ENCODE assay signal across 8 mouse cellular contexts in genomic region chr17:53402689-53403306, GRCm38 (mm10).
DNase-seq lines count a peak whose midpoint lies in the region; ATAC-seq and TF ChIP-seq lines count a peak whose summit lies in the region.

No protein-coding gene starts in this region.

- TF ChIP-seq CTCF in forebrain, postnatal 0 days (IDR thresholded peaks at IDR 0.05; ENCODE audit: low read depth), result peak; percentile 49
- TF ChIP-seq CTCF in MEL (IDR thresholded peaks at IDR 0.05 in 2 of 3, conservative IDR thresholded peaks at IDR 0.05 in 1 of 3; ENCODE audit: control insufficient read depth in 1 of 3, insufficient read depth in 1 of 3, low read depth in 2 of 3, low read length in 3 of 3, poor library complexity in 1 of 3, severe bottlenecking in 1 of 3), result peak; percentile 26 to 54 (median 50); a peak in 4 of 6 replicates

- no peak for ATAC-seq in forebrain, postnatal 0 days
- ATAC-seq in heart, embryonic 14.5 days (ENCODE audit: insufficient number of reproducible peaks, insufficient read depth, low FRiP score, low read depth), result no peak

- TF ChIP-seq POLR2A in MEL (IDR thresholded peaks at IDR 0.05; ENCODE audit: control insufficient read depth in 1 of 2, insufficient read depth in 1 of 2, low read depth in 1 of 2, low read length in 2 of 2, poor library complexity in 1 of 2), result no peak

- H3K27me3 ChIP-seq in forebrain, postnatal 0 days (ENCODE audit: insufficient read depth, low read length), result no peaks in the 10 kb centered on the region
- H3K27me3 ChIP-seq in forebrain, embryonic 10.5 days (ENCODE audit: poor library complexity, severe bottlenecking), result no peaks in the 10 kb centered on the region
- H3K27me3 ChIP-seq in MEL (ENCODE audit: control insufficient read depth in 1 of 2, insufficient read depth in 2 of 2, low read length in 2 of 2), result no peaks in the 10 kb centered on the region
- no peaks in the 10 kb centered on the region for H3K27me3 ChIP-seq in heart, embryonic 14.5 days (ENCODE audit: control insufficient read depth, insufficient read depth, low read length)

- peak; percentile 32 for TF ChIP-seq RAD21 in MEL (IDR thresholded peaks at IDR 0.05; ENCODE audit: low read depth, low read length)

- H3K4me3 ChIP-seq in forebrain, postnatal 0 days (ENCODE audit: low read depth, low read length), result no peak overlapping the region
- H3K4me3 ChIP-seq in forebrain, embryonic 10.5 days, result no peak overlapping the region
- H3K4me3 ChIP-seq in MEL (ENCODE audit: control insufficient read depth in 1 of 2, insufficient read depth in 1 of 2, low read depth in 2 of 2, low read length in 2 of 2), result peak overlapping the region in 1 of 2 experiments; percentile 23; a peak in 1 of 4 replicates
- H3K4me3 ChIP-seq in heart, embryonic 14.5 days (ENCODE audit: control insufficient read depth in 1 of 2, insufficient read depth in 1 of 2, low read depth in 1 of 2, low read length in 2 of 2), result no peak overlapping the region

- 53% methylated on average over 10 of the region's 10 CpGs for WGBS in forebrain, postnatal 0 days
- 49% methylated on average over 10 of the region's 10 CpGs for WGBS in forebrain, embryonic 10.5 days
- 31% methylated on average over 10 of the region's 10 CpGs for WGBS in heart, embryonic 14.5 days

- H3K36me3 ChIP-seq in forebrain, postnatal 0 days (ENCODE audit: insufficient read depth), result no peaks in the 10 kb centered on the region
- no peaks in the 10 kb centered on the region for H3K36me3 ChIP-seq in forebrain, embryonic 10.5 days (replicated peaks)
- H3K36me3 ChIP-seq in MEL (ENCODE audit: control insufficient read depth in 1 of 2, insufficient read depth in 2 of 2, low read length in 2 of 2), result no peaks in the 10 kb centered on the region; a peak in 1 of 4 replicates
- H3K36me3 ChIP-seq in heart, embryonic 14.5 days (ENCODE audit: control insufficient read depth, insufficient read depth, low read length), result no peaks in the 10 kb centered on the region

- no peak overlapping the region for H3K27ac ChIP-seq in forebrain, postnatal 0 days (ENCODE audit: low read depth, low read length)
- no peak overlapping the region for H3K27ac ChIP-seq in forebrain, embryonic 10.5 days
- H3K27ac ChIP-seq in MEL (ENCODE audit: control insufficient read depth, low read depth, low read length), result no peak overlapping the region
- H3K27ac ChIP-seq in heart, embryonic 14.5 days (replicated peaks in 1 of 2; ENCODE audit: control insufficient read depth in 1 of 2, insufficient read depth in 1 of 2, low read depth in 2 of 2, low read length in 2 of 2), result no peak overlapping the region

- no peak for TF ChIP-seq EP300 in MEL (IDR thresholded peaks at IDR 0.05; ENCODE audit: low read depth in 1 of 2, low read length in 2 of 2)

- intact Hi-C loops in left cerebral cortex, postnatal 14 days (cut with DNase I), result loop anchor here (10.0 kb wide), 1 partner anchor 72 kb away; the partner anchor contains the start of gene Rab5a

- H3K4me1 ChIP-seq in forebrain, postnatal 0 days (ENCODE audit: insufficient read depth), result no peaks in the 10 kb centered on the region
- H3K4me1 ChIP-seq in forebrain, embryonic 10.5 days, result no peaks in the 10 kb centered on the region
- no peaks in the 10 kb centered on the region; a peak in 2 of 4 replicates for H3K4me1 ChIP-seq in MEL (ENCODE audit: control insufficient read depth in 1 of 2, insufficient read depth in 2 of 2, low read length in 2 of 2)
- H3K4me1 ChIP-seq in heart, embryonic 14.5 days (ENCODE audit: control insufficient read depth in 2 of 2, insufficient read depth in 2 of 2, low read length in 2 of 2), result no peaks in the 10 kb centered on the region

- H3K4me2 ChIP-seq in forebrain, postnatal 0 days (ENCODE audit: low read depth), result no peak overlapping the region
- H3K4me2 ChIP-seq in heart, embryonic 14.5 days (ENCODE audit: low read length), result peak overlapping the region; percentile 40

- DNase-seq in forebrain, postnatal 0 days, result peak; percentile 22
- DNase-seq in forebrain, embryonic 10.5 days (ENCODE audit: extremely low spot score, low spot score), result no peak
- peak; percentile 62 for DNase-seq in MEL (ENCODE audit: low read depth, low spot score)
- peak; percentile 11 to 51 for DNase-seq in cerebellum, postnatal 25 days
- peak; percentile 30 to 55 for DNase-seq in left cerebral cortex, postnatal 14 days (ENCODE audit: low spot score in 2 of 2)
- peak; percentile 35 for DNase-seq in naive thymus-derived CD4-positive, alpha-beta T cell, adult 2 months (ENCODE audit: low read depth)
- peak; percentile 22 to 25 for DNase-seq in urinary bladder, postnatal 36 days (ENCODE audit: low spot score in 2 of 2)

- no peaks in the 10 kb centered on the region for H3K79me2 ChIP-seq in MEL (ENCODE audit: control insufficient read depth, insufficient read depth, low read length, poor library complexity)

- no peak overlapping the region for H3K9ac ChIP-seq in forebrain, postnatal 0 days
- no peak overlapping the region for H3K9ac ChIP-seq in MEL (ENCODE audit: control insufficient read depth, low read depth, low read length, poor library complexity, severe bottlenecking)
- peak overlapping the region; percentile 48; the same call in 1 of the 2 replicates for H3K9ac ChIP-seq in heart, embryonic 14.5 days (ENCODE audit: low read length)

- H3K9me3 ChIP-seq in forebrain, postnatal 0 days (ENCODE audit: low read length), result no peaks in the 10 kb centered on the region
- H3K9me3 ChIP-seq in forebrain, embryonic 10.5 days, result no peaks in the 10 kb centered on the region
- no peaks in the 10 kb centered on the region for H3K9me3 ChIP-seq in MEL (replicated peaks; ENCODE audit: insufficient read depth, low read length)
- no peaks in the 10 kb centered on the region for H3K9me3 ChIP-seq in heart, embryonic 14.5 days (ENCODE audit: control insufficient read depth, low read length)

TF ChIP-seq in MEL, 35 proteins besides CTCF, POLR2A, EP300 and RAD21:
- TF ChIP-seq ZNF384 (IDR thresholded peaks at IDR 0.05; ENCODE audit: low read depth, low read length), result no peak
- TF ChIP-seq ELF1 (IDR thresholded peaks at IDR 0.05; ENCODE audit: low read depth, low read length), result no peak
- TF ChIP-seq SMC3 (IDR thresholded peaks at IDR 0.05; ENCODE audit: low read depth, low read length), result peak; percentile 47
- TF ChIP-seq POLR2AphosphoS5 (IDR thresholded peaks at IDR 0.05; ENCODE audit: borderline replicate concordance, low read depth, low read length), result no peak
- TF ChIP-seq MYC (IDR thresholded peaks at IDR 0.05; ENCODE audit: low read depth, low read length), result no peak
- no peak for TF ChIP-seq MAZ (IDR thresholded peaks at IDR 0.05; ENCODE audit: low read depth, low read length)
TF ChIP-seq in MEL: peak in this region for 1.
